Mouse (Mus musculus) MEL-GATA-1-ER (cell line): ENCODE measurements around the gene BC049762.

Experiments used
- DNase-seq: peaks from one replicate; pipeline ENCODE4 v3.0.0-alpha.2; 2012; ENCODE audit warnings: low read depth; ENCODE audit errors: extremely low read depth

The BC049762 gene

DNA sequence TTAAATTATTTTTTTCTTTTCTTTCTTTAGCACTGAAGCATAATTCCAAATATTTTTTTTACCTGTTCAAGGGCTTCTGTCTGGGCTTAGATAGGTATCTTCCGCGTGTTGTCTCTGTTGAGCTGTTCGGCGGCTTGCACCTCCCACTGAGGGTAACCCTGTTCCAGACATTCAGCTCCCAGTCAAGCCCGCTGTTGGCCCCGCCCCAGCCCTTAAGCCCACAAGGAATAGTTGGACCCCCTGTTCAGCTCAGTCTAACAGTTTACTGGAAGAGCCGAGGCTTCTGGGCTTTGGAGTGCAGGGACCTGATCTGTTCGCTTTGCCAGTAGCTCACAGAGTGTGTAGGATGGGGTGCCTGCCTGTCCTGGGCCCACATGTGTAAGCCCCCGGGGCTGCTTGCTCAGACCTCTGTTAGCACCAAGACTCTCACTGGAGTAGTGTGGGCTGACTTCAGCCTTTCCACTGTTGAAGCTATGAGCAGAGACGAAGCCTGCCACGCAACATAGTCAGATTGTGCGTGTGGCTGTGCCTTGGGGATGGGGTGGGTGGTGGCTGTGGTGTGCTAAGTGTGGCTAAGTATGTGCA lies 43.4 kb downstream of the BC049762 start:
- no peak for DNase-seq

DNA sequence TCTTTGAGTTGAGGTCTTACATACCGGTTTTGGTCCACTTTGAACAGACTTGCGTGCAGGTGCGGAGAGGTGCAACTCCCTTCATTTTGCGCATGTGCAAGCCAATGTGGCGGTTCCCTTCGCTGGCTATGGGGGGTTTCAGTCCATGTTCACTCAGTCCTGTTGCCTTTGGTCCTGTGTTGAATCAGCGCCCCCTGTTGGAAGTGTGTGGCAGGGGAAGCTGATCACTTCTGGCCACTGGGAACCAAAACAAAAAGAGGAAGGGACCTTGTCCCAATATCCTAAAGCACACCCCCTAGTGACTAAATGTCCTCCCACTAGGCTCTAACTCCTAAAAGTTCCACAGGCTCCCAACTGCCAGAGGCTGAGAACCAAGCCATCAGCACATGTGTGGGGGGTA lies 48.8 kb downstream of the BC049762 start:
- DNase-seq, result no peak

DNA sequence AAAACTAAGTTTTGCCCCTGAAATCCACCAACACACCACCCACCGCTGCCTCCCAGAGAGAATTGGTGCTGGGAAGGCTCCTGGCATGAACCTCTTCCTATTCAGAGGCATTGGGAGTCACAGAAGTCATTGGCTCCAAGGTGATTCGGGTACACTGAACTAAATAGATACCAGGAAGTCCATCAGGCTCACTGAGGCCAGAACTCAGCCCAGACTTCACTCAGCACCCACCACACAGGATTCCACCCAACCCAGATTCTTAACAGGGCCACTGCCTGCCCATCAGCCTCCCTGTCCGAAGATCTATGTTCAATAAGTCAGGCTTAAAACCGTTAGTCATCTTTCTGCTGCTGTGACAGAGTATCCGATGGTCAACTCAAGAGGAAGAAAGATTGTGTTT lies 51.4 kb downstream of the BC049762 start:
- no peak for DNase-seq

DNA sequence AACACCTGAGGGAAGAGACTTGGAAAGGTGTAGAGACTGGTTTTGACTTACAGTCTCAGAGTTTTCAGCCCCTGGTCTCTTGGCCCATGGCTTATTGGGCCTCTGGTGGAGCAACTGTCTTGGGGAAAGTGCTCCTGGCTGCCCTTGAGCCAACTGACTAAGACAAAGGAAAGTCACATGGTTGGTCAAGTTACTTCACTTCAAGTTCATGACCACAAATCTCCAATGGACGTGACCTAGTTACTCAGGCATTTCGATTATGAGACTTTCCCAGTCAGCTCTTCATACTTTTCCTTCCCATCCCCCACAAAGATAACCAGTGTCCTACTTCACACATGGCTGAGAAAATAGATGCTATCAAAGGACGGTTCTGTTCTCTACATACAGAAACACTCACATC lies 55.1 kb downstream of the BC049762 start:
- no peak for DNase-seq
